Mouse (Mus musculus): Measurements from ENCODE around the gene Hist2h3c2. TPM values are rescaled to one million over a fixed set of nuclear protein-coding genes. Genes with fewer than 3 reads are reported as not detected.

Gene Hist2h3c2
- polyA plus RNA-seq, 1 experiment from 2014 or later: 8.7 TPM

GRCm38 (mm10) chr3:96268051-96268775 is 29.3 kb upstream of the Hist2h3c2 start, which contains the start of gene Hist2h3b:
Gene Hist2h3b (plus strand): TSS chr3:96268654.
- Histone ChIP-seq H3K9ac (peak within 1 kb of the TSS; percentile 0; the same call in 1 of the 2 replicates), H3K4me1 (peaks cover 7% of the 10 kb centered on the region), H3K4me3 (replicated peaks) (peak within 1 kb of the TSS; percentile 45), H3K4me2 (peak within 1 kb of the TSS; percentile 65), H3K9me3 (no peaks in the 10 kb centered on the region), H3K27ac (peak within 1 kb of the TSS; percentile 98), H3K27me3 (replicated peaks) (no peaks in the 10 kb centered on the region), H3K36me3 (no peaks in the 10 kb centered on the region)
- peak; percentile 62 for ATAC-seq (ENCODE audit: insufficient read depth, low FRiP score, low read depth)
- WGBS: 13% methylated on average over 30 of the region's 30 CpGs

- no peak overlapping the region for H3K9ac ChIP-seq
- ATAC-seq (ENCODE audit: insufficient read depth, low FRiP score, low read depth): no peak
- no peaks in the 10 kb centered on the region for H3K9me3 ChIP-seq
- H3K4me2 ChIP-seq: peak overlapping the region; percentile 60
- 67% methylated on average over 4 of the region's 4 CpGs for WGBS
- no peaks in the 10 kb centered on the region for H3K36me3 ChIP-seq
- H3K27me3 ChIP-seq (replicated peaks): no peaks in the 10 kb centered on the region
- H3K27ac ChIP-seq: peak overlapping the region; percentile 97
- H3K4me1 ChIP-seq: peaks cover 7% of the 10 kb centered on the region
- no peak overlapping the region for H3K4me3 ChIP-seq (replicated peaks)
Observed at GRCm38 (mm10) chr3:96267541-96267940, 28.6 kb upstream of the Hist2h3c2 start.

GRCm38 (mm10) chr3:96266132-96266710 is 27.3 kb upstream of the Hist2h3c2 start:
- Histone ChIP-seq H3K27ac (no peak overlapping the region), H3K4me2 (no peak overlapping the region)
- WGBS: 80% methylated on average over 8 of the region's 8 CpGs

GRCm38 (mm10) chr3:96264404-96264949 is 25.6 kb upstream of the Hist2h3c2 start:
- Histone ChIP-seq H3K4me3 (replicated peaks) (peak overlapping the region; percentile 64; the same call in 1 of the 2 replicates), H3K4me2 (peak overlapping the region; percentile 59), H3K9me3 (no peaks in the 10 kb centered on the region), H3K27me3 (replicated peaks) (no peaks in the 10 kb centered on the region), H3K27ac (peak overlapping the region; percentile 99), H3K36me3 (no peaks in the 10 kb centered on the region), H3K4me1 (peaks cover 13% of the 10 kb centered on the region), H3K9ac (no peak overlapping the region)
- WGBS: 74% methylated on average over 7 of the region's 7 CpGs
- no peak for ATAC-seq (ENCODE audit: insufficient read depth, low FRiP score, low read depth)

More at GRCm38 (mm10) chr3:96266132-96266710, 27.3 kb upstream of the Hist2h3c2 start:
- Histone ChIP-seq H3K4me3 (replicated peaks) (no peak overlapping the region), H3K27me3 (replicated peaks) (no peaks in the 10 kb centered on the region), H3K9me3 (no peaks in the 10 kb centered on the region), H3K9ac (no peak overlapping the region), H3K36me3 (no peaks in the 10 kb centered on the region), H3K4me1 (peaks cover 13% of the 10 kb centered on the region)
- ATAC-seq (ENCODE audit: insufficient read depth, low FRiP score, low read depth): no peak

GRCm38 (mm10) chr3:96263558-96264403 is 24.9 kb upstream of the Hist2h3c2 start:
- no peaks in the 10 kb centered on the region for H3K36me3 ChIP-seq
- H3K27me3 ChIP-seq (replicated peaks): no peaks in the 10 kb centered on the region
- peaks cover 13% of the 10 kb centered on the region for H3K4me1 ChIP-seq
- H3K4me2 ChIP-seq: peak overlapping the region; percentile 59
- no peak for ATAC-seq (ENCODE audit: insufficient read depth, low FRiP score, low read depth)
- peak overlapping the region; percentile 41 for H3K9ac ChIP-seq
- no peaks in the 10 kb centered on the region for H3K9me3 ChIP-seq
- 6% methylated on average over 27 of the region's 27 CpGs for WGBS
- peak overlapping the region; percentile 64 for H3K4me3 ChIP-seq (replicated peaks)
- peak overlapping the region; percentile 99 for H3K27ac ChIP-seq

GRCm38 (mm10) chr3:96262979-96263550 is 24.1 kb upstream of the Hist2h3c2 start, which contains the start of gene Hist2h4:
Gene Hist2h4 (minus strand): TSS chr3:96263311.
- Histone ChIP-seq H3K4me2 (peak within 1 kb of the TSS; percentile 73), H3K36me3 (no peaks in the 10 kb centered on the region), H3K4me1 (peaks cover 13% of the 10 kb centered on the region), H3K27ac (peak within 1 kb of the TSS; percentile 99), H3K27me3 (replicated peaks) (no peaks in the 10 kb centered on the region), H3K9ac (peak within 1 kb of the TSS; percentile 66), H3K9me3 (no peaks in the 10 kb centered on the region), H3K4me3 (replicated peaks) (peak within 1 kb of the TSS; percentile 64)
- peak; percentile 90 for ATAC-seq (ENCODE audit: insufficient read depth, low FRiP score, low read depth)
- 1% methylated on average over 40 of the region's 40 CpGs for WGBS

- Histone ChIP-seq H3K36me3 (no peaks in the 10 kb centered on the region), H3K9ac (peak overlapping the region; percentile 66), H3K27ac (peak overlapping the region; percentile 99), H3K4me2 (peak overlapping the region; percentile 73), H3K4me1 (peaks cover 13% of the 10 kb centered on the region), H3K9me3 (no peaks in the 10 kb centered on the region), H3K4me3 (replicated peaks) (peak overlapping the region; percentile 64), H3K27me3 (replicated peaks) (no peaks in the 10 kb centered on the region)
- peak; percentile 77 for ATAC-seq (ENCODE audit: insufficient read depth, low FRiP score, low read depth)
- WGBS: under 1% methylated on average over 19 of the region's 19 CpGs
Observed at GRCm38 (mm10) chr3:96262216-96262875, 23.4 kb upstream of the Hist2h3c2 start.

GRCm38 (mm10) chr3:96261623-96262022 is 22.7 kb upstream of the Hist2h3c2 start:
- H3K4me2 ChIP-seq: peak overlapping the region; percentile 73
- H3K9me3 ChIP-seq: no peaks in the 10 kb centered on the region
- whole genome bisulfite sequencing: 55% methylated on average over 3 of the region's 3 CpGs
- H3K27me3 ChIP-seq (replicated peaks): no peaks in the 10 kb centered on the region
- peak overlapping the region; percentile 64; the same call in 1 of the 2 replicates for H3K4me3 ChIP-seq (replicated peaks)
- no peak for ATAC-seq (ENCODE audit: insufficient read depth, low FRiP score, low read depth)
- H3K9ac ChIP-seq: peak overlapping the region; percentile 66; the same call in 1 of the 2 replicates
- H3K4me1 ChIP-seq: peaks cover 10% of the 10 kb centered on the region
- H3K27ac ChIP-seq: peak overlapping the region; percentile 99
- no peaks in the 10 kb centered on the region for H3K36me3 ChIP-seq

- Histone ChIP-seq H3K27me3 (replicated peaks) (no peaks in the 10 kb centered on the region), H3K4me1 (peaks cover 15% of the 10 kb centered on the region), H3K27ac (no peak overlapping the region), H3K4me3 (replicated peaks) (no peak overlapping the region), H3K9me3 (no peaks in the 10 kb centered on the region), H3K4me2 (no peak overlapping the region), H3K9ac (no peak overlapping the region), H3K36me3 (no peaks in the 10 kb centered on the region)
- no peak for ATAC-seq (ENCODE audit: insufficient read depth, low FRiP score, low read depth)
- 91% methylated on average over 5 of the region's 5 CpGs for WGBS
Observed at GRCm38 (mm10) chr3:96260220-96260619, 21.3 kb upstream of the Hist2h3c2 start.

- no peak overlapping the region for H3K4me3 ChIP-seq (replicated peaks)
- no peak overlapping the region for H3K4me2 ChIP-seq
- peaks cover 10% of the 10 kb centered on the region for H3K4me1 ChIP-seq
- no peak for ATAC-seq (ENCODE audit: insufficient read depth, low FRiP score, low read depth)
- H3K36me3 ChIP-seq: no peaks in the 10 kb centered on the region
- H3K9ac ChIP-seq: no peak overlapping the region
- no peak overlapping the region for H3K27ac ChIP-seq
- H3K27me3 ChIP-seq (replicated peaks): no peaks in the 10 kb centered on the region
- WGBS: 63% methylated on average over 3 of the region's 3 CpGs
- H3K9me3 ChIP-seq: no peaks in the 10 kb centered on the region
Observed at GRCm38 (mm10) chr3:96257190-96257589, 18.3 kb upstream of the Hist2h3c2 start.

Data from stomach, embryonic 15.5 days (tissue).